Mouse (Mus musculus) liver, embryonic 14.5 days (tissue): Measurements from ENCODE around the gene Ralgapa1. TPM values are rescaled to one million over a fixed set of nuclear protein-coding genes. Genes with fewer than 3 reads are reported as not detected.

Experiments
- microRNA-seq: library from miRNA; unstranded; fragments of <30 nt; microRNA quantifications from one replicate; pipeline ENCODE4, GENCODE M21; 2016
- polyA plus RNA-seq, 2 experiments: library from polyadenylated mRNA; depleted of rRNA in 1 of 2; stranded (reverse) in 1 of 2; unstranded in 1 of 2; fragments of >200 nt; fragmentation: Nextera tagmentation in 1 of 2; extraction: Ambion mirVana in 1 of 2; gene quantifications; 2 replicates each; pipeline versions ENCODE4 v1.2.1 to v1.2.3; 2012 to 2014

The Ralgapa1 gene
- polyA plus RNA-seq, 2 experiments = 4.3 to 8.8 TPM

Small RNA genes lying within 50 kb of the gene (microRNA-seq; reads per million reads assigned to microRNA genes)
- gene Gm23394 = 2.5 reads per million

Other genes starting within 250 kb of the Ralgapa1 start
- not detected in 2 replicates for gene Insm2, start 221.7 kb downstream of the Ralgapa1 start, polyA plus RNA-seq (2012; rRNA removed)
- not detected in 2 replicates for gene Insm2, start 221.7 kb downstream of the Ralgapa1 start, polyA plus RNA-seq (2014; fragmentation: Nextera tagmentation; extraction: Ambion mirVana)
- gene Brms1l, start 15.2 kb upstream of the Ralgapa1 start, polyA plus RNA-seq (2012; rRNA removed) = 8.4 and 19.0 TPM in 2 replicates
- 11.1 and 13.3 TPM in 2 replicates for gene Brms1l, start 15.2 kb upstream of the Ralgapa1 start, polyA plus RNA-seq (2014; fragmentation: Nextera tagmentation; extraction: Ambion mirVana)